Mouse (Mus musculus): ENCODE measurements around the gene Spry1.

DNA sequence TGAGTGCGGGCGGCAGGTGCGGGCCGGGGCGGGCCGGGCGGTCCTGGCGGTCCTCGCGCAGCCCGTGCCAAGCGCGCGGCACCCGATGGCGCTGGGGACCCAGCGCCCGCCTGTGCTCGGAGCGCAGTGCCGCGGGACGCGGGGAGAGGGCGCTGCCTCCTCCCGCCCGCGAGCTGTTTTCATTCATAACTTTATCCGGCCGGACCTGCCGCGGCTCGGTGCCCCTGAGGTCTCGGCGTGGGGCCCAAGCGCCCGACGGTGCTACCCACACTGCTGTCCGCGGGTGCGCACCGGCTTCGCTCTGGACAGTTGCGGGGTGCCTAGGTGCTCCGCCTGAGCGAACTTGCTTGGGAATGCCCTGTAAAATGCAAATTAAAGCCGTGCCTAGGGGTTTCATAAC is 1.1 kb downstream of the Spry1 start:
- TF ChIP-seq POLR2A (IDR thresholded peaks at IDR 0.05; ENCODE audit: borderline replicate concordance, control insufficient read depth, low read depth, low read length) = no peak
- TF ChIP-seq CTCF (IDR thresholded peaks at IDR 0.05; ENCODE audit: control insufficient read depth, insufficient read depth, low read length) = peak; percentile 32; the same call in 1 of the 2 replicates

Data from bone marrow, adult 2 months (tissue).